Mouse (Mus musculus): ENCODE results near the gene Aff4. TPM values are rescaled to one million over a fixed set of nuclear protein-coding genes. Genes with fewer than 3 reads are reported as not detected.
"Not testable (repeated sequence)": the region's sequence is repeated elsewhere in the genome, so short reads cannot be mapped to it uniquely, and the experiment has no call there.

Aff4 gene
- polyA plus RNA-seq, 1 experiment = 12.1 TPM

- H3K79me3 ChIP-seq (ENCODE audit: low read depth) = no peaks in the 10 kb centered on the region
- H3ac ChIP-seq (ENCODE audit: control insufficient read depth, insufficient read length, low read depth) = no peak overlapping the region
- TF ChIP-seq CEBPB (IDR thresholded peaks at IDR 0.05; ENCODE audit: low read depth) (no peak), MYOD1 (IDR thresholded peaks at IDR 0.05; ENCODE audit: control insufficient read depth, insufficient read length, low read depth) (no peak), CTCF (IDR thresholded peaks at IDR 0.05; ENCODE audit: control insufficient read depth, insufficient read depth, insufficient read length) (no peak)
- no peaks in the 10 kb centered on the region for H3K79me2 ChIP-seq (ENCODE audit: control insufficient read depth, insufficient read depth)
- no peaks in the 10 kb centered on the region for H3K36me3 ChIP-seq (ENCODE audit: control insufficient read depth, insufficient read depth)
- no peak overlapping the region for H3K4me3 ChIP-seq (ENCODE audit: insufficient read depth, poor library complexity, severe bottlenecking)
- no peaks in the 10 kb centered on the region for H3K27me3 ChIP-seq (ENCODE audit: control insufficient read depth, insufficient read depth, insufficient read length)
Observed at GRCm38 (mm10) chr11:53318041-53318440, 32.6 kb upstream of the Aff4 start.

GRCm38 (mm10) chr11:53318568-53318967 is 32.1 kb upstream of the Aff4 start:
- H3K4me3 ChIP-seq (ENCODE audit: insufficient read depth, poor library complexity, severe bottlenecking); H3K79me3 ChIP-seq (ENCODE audit: low read depth); H3K27me3 ChIP-seq (ENCODE audit: control insufficient read depth, insufficient read depth, insufficient read length); H3K36me3 ChIP-seq (ENCODE audit: control insufficient read depth, insufficient read depth); H3K79me2 ChIP-seq (ENCODE audit: control insufficient read depth, insufficient read depth); H3ac ChIP-seq (ENCODE audit: control insufficient read depth, insufficient read length, low read depth): not testable (repeated sequence)

- not testable (repeated sequence) for H3K4me3 ChIP-seq (ENCODE audit: insufficient read depth, poor library complexity, severe bottlenecking); H3K27me3 ChIP-seq (ENCODE audit: control insufficient read depth, insufficient read depth, insufficient read length); H3K36me3 ChIP-seq (ENCODE audit: control insufficient read depth, insufficient read depth); H3K79me3 ChIP-seq (ENCODE audit: low read depth); H3K79me2 ChIP-seq (ENCODE audit: control insufficient read depth, insufficient read depth); H3ac ChIP-seq (ENCODE audit: control insufficient read depth, insufficient read length, low read depth)
Observed at GRCm38 (mm10) chr11:53319867-53320266, 30.8 kb upstream of the Aff4 start.

DNA sequence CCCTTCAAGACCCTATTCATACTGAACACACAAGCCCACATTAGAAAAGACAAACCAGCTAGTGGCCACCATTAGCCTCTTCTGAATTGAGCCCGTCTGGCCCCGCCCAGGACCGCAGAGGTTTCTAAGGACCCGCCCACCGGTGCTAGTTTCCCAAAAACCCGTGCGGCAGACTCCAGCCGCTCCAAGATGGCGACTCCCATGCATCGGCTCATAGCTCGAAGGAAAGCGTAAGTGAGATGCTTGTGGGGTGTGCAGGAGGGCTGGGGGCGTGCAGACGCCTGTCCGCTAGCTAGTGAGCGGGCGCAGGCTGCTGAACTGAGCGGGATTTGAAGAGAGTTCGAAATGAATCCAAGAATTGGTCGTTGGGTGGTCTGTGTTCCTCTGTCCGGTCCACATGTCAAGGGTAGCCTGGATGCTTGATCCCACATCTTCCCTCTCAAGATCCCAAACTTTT is 26.1 kb upstream of the Aff4 start, which contains the start of gene Zcchc10:
Gene Zcchc10 (plus strand): TSS at position 168 of the 457 bp plus-strand sequence.
- H3K79me2 ChIP-seq (ENCODE audit: control insufficient read depth, insufficient read depth) = peaks cover 34% of the 10 kb centered on the region
- H3K36me3 ChIP-seq (ENCODE audit: control insufficient read depth, insufficient read depth) = peaks cover 27% of the 10 kb centered on the region
- TF ChIP-seq MYOD1 (IDR thresholded peaks at IDR 0.05; ENCODE audit: control insufficient read depth, insufficient read length, low read depth) (no peak), CEBPB (IDR thresholded peaks at IDR 0.05; ENCODE audit: low read depth) (no peak), MAX (IDR thresholded peaks at IDR 0.05) (peak; percentile 28)
- H3K79me3 ChIP-seq (ENCODE audit: low read depth) = peaks cover 22% of the 10 kb centered on the region
- peak within 1 kb of the TSS; percentile 87 for H3K4me3 ChIP-seq (ENCODE audit: insufficient read depth, poor library complexity, severe bottlenecking)
- peak within 1 kb of the TSS; percentile 94 for H3ac ChIP-seq (ENCODE audit: control insufficient read depth, insufficient read length, low read depth)
- no peaks in the 10 kb centered on the region for H3K27me3 ChIP-seq (ENCODE audit: control insufficient read depth, insufficient read depth, insufficient read length)

DNA sequence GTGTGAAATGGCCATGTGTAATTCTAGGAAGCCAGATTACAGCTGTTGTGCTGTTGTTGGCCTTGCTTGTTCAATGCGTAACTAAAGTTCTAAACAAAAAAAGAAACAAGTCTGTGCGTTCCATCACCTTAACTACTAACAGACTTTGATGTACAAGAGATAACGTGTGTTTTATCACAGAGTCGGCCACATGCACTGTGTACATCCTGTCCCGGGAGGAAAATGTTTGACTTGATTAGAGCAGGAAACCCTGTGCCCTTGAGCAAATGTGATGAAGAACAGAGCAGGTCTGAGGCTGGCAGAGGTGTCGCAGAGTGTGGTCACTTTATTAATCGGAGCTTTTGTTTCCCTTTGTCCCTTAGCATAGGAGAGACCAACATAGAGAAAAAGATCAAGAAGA is 20.3 kb upstream of the Aff4 start:
- no peak overlapping the region for H3ac ChIP-seq (ENCODE audit: control insufficient read depth, insufficient read length, low read depth)
- H3K27me3 ChIP-seq (ENCODE audit: control insufficient read depth, insufficient read depth, insufficient read length) = no peaks in the 10 kb centered on the region
- no peak for TF ChIP-seq CTCF (IDR thresholded peaks at IDR 0.05; ENCODE audit: control insufficient read depth, insufficient read depth, insufficient read length)
- TF ChIP-seq CEBPB (IDR thresholded peaks at IDR 0.05; ENCODE audit: low read depth) = no peak
- H3K36me3 ChIP-seq (ENCODE audit: control insufficient read depth, insufficient read depth) = peaks cover 70% of the 10 kb centered on the region
- H3K79me2 ChIP-seq (ENCODE audit: control insufficient read depth, insufficient read depth) = peaks cover 26% of the 10 kb centered on the region
- H3K4me3 ChIP-seq (ENCODE audit: insufficient read depth, poor library complexity, severe bottlenecking) = no peak overlapping the region
- H3K79me3 ChIP-seq (ENCODE audit: low read depth) = peaks cover 18% of the 10 kb centered on the region

DNA sequence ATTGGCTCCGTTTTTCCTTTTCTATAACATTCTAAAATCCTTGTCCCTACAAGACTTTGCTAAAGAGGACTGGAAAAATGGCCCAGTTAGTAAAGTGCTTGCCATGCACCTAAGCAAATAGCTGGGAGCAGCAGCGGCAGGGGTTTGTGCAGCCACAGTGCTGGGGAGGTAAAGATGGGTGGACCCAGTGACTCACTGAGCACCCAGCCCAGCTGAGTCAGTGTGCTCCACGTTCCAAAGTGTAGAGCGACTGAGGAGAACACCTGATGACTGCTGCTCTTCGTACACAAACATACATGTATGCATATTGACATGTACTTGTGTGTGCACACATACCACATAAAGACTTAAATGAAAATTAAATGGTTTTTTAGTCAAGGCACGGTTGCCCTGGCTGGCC is 19.5 kb upstream of the Aff4 start:
- Histone ChIP-seq H3K27me3 (ENCODE audit: control insufficient read depth, insufficient read depth, insufficient read length) (no peaks in the 10 kb centered on the region), H3K36me3 (ENCODE audit: control insufficient read depth, insufficient read depth) (peaks cover 70% of the 10 kb centered on the region), H3K79me3 (ENCODE audit: low read depth) (peaks cover 10% of the 10 kb centered on the region), H3K4me3 (ENCODE audit: insufficient read depth, poor library complexity, severe bottlenecking) (no peak overlapping the region), H3K79me2 (ENCODE audit: control insufficient read depth, insufficient read depth) (peaks cover 18% of the 10 kb centered on the region), H3ac (ENCODE audit: control insufficient read depth, insufficient read length, low read depth) (no peak overlapping the region)
- TF ChIP-seq MYOG (IDR thresholded peaks at IDR 0.05; ENCODE audit: control insufficient read depth, extremely low read depth, insufficient read length) = no peak

- no peak overlapping the region for H3K4me3 ChIP-seq (ENCODE audit: insufficient read depth, poor library complexity, severe bottlenecking)
- H3K27me3 ChIP-seq (ENCODE audit: control insufficient read depth, insufficient read depth, insufficient read length) = no peaks in the 10 kb centered on the region
- H3ac ChIP-seq (ENCODE audit: control insufficient read depth, insufficient read length, low read depth) = no peak overlapping the region
- H3K79me2 ChIP-seq (ENCODE audit: control insufficient read depth, insufficient read depth) = peaks cover 7% of the 10 kb centered on the region
- H3K36me3 ChIP-seq (ENCODE audit: control insufficient read depth, insufficient read depth) = peaks cover 67% of the 10 kb centered on the region
- H3K79me3 ChIP-seq (ENCODE audit: low read depth) = peaks cover 6% of the 10 kb centered on the region
- TF ChIP-seq CTCF (IDR thresholded peaks at IDR 0.05; ENCODE audit: control insufficient read depth, insufficient read depth, insufficient read length) (no peak), FOSL1 (IDR thresholded peaks at IDR 0.05; ENCODE audit: insufficient read depth, low read length, poor library complexity, severe bottlenecking) (no peak), USF1 (IDR thresholded peaks at IDR 0.05; ENCODE audit: low read depth) (no peak)
Observed at GRCm38 (mm10) chr11:53332076-53332680, 18.5 kb upstream of the Aff4 start.

Data from C2C12 (cell line).